Mouse (Mus musculus) myocyte (in vitro differentiated cells): ENCODE measurements around the gene Med13l.

Source experiments
- CEBPB ChIP-seq: IDR thresholded peaks from 2 replicates; pipeline ENCODE4 v1.6.1; 2011; ENCODE audit warnings: mild to moderate bottlenecking, moderate library complexity; ENCODE audit not compliant: poor library complexity, insufficient read depth, severe bottlenecking
- E2F4 ChIP-seq: IDR thresholded peaks from one replicate; pipeline ENCODE4 v1.6.1; 2011; ENCODE audit warnings: mild to moderate bottlenecking, control low read depth, moderate library complexity; ENCODE audit not compliant: insufficient read depth
- MAX ChIP-seq: IDR thresholded peaks from one replicate; pipeline ENCODE4 v1.6.1; 2011; ENCODE audit warnings: low read depth, mild to moderate bottlenecking, control low read depth
- MYOD1 ChIP-seq, 3 experiments: IDR thresholded peaks; one replicate each; pipeline ENCODE4 v1.6.1; 2011; ENCODE audit warnings: control low read depth in 2 of 3, low read depth in 2 of 3, mild to moderate bottlenecking in 2 of 3, moderate library complexity in 1 of 3; ENCODE audit not compliant: insufficient read length in 2 of 3, control insufficient read depth in 1 of 3
- POLR2A ChIP-seq: IDR thresholded peaks from one replicate; pipeline ENCODE4 v1.6.1; 2011; ENCODE audit warnings: low read depth, mild to moderate bottlenecking, control low read depth, moderate library complexity; ENCODE audit not compliant: insufficient read length
- POLR2AphosphoS2 ChIP-seq: IDR thresholded peaks from one replicate; pipeline ENCODE4 v1.6.1; 2011; ENCODE audit warnings: low read depth, control low read depth; ENCODE audit not compliant: insufficient read length
- TCF12 ChIP-seq: IDR thresholded peaks from one replicate; pipeline ENCODE4 v1.6.1; 2011; ENCODE audit warnings: mild to moderate bottlenecking, control low read depth; ENCODE audit not compliant: poor library complexity, insufficient read depth, severe bottlenecking
- USF1 ChIP-seq: IDR thresholded peaks from one replicate; pipeline ENCODE4 v1.6.1; 2011; ENCODE audit warnings: low read depth, mild to moderate bottlenecking, control low read depth, moderate library complexity

DNA sequence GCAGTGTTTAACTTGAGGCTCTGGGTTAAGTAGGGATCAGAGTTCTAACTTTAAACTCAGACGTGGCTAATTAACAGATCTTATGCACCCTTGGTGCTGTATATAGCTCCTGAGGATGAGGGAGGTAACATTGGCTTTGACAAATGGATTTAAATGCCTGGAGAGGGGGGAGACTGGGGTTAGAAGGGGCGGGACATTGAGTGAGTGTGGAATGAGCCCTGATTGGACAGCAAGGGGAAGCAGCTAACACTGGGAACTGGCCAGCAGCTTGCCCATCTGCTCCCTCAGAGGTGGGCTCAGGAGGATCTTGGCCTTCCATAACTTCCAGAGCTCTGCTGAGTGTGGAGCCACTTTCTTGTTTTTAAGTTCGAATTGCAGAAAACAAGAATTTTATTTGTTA, 171.7 kb downstream of the Med13l start:
- TF ChIP-seq MAX: no peak
- no peak for TF ChIP-seq POLR2A
- no peak for TF ChIP-seq E2F4
- no peak for TF ChIP-seq POLR2AphosphoS2
- TF ChIP-seq TCF12: no peak
- TF ChIP-seq USF1: no peak
- TF ChIP-seq CEBPB: no peak
- no peak for TF ChIP-seq MYOD1 (IDR thresholded peaks at IDR 0.05; ENCODE audit: control insufficient read depth in 1 of 3, insufficient read length in 2 of 3, low read depth in 2 of 3)
